Mouse (Mus musculus) bone marrow, adult 2 months (tissue): ENCODE measurements around the gene Zfp260.

Experiments used
- CTCF ChIP-seq: fragments of 200-500 bp; IDR thresholded peaks from 2 replicates; pipeline ENCODE4 v1.5.1; 2011; ENCODE audit warnings: low read length, control low read depth; ENCODE audit not compliant: control insufficient read depth, insufficient read depth
- POLR2A ChIP-seq: fragments of 200-500 bp; IDR thresholded peaks from 2 replicates; pipeline ENCODE4 v1.6.1; 2011; ENCODE audit warnings: low read depth, mild to moderate bottlenecking, control low read depth, low read length, borderline replicate concordance; ENCODE audit not compliant: control insufficient read depth

DNA sequence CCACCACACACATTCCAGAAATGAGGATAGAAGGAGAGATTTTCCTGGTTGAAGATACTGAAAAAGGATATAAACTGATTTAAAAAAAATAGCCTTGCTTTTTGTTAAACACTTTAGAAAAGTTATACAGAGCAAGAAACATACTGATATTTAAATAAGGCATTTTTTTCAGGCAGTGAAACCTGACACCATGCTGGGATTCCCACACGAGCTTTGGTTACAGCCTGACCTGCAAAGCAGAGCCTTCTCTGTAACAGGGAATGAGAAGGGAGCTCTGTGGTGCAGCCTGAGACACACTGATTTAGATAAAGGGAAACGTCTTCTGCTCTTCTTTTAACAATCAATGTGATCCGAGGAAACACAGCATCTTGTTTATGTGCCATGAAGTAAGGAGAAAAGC, 41.0 kb upstream of the Zfp260 start:
- no peak for TF ChIP-seq POLR2A
- no peak for TF ChIP-seq CTCF
